Comparison of ENCODE assay signal across 7 mouse cellular contexts in the genomic region with DNA sequence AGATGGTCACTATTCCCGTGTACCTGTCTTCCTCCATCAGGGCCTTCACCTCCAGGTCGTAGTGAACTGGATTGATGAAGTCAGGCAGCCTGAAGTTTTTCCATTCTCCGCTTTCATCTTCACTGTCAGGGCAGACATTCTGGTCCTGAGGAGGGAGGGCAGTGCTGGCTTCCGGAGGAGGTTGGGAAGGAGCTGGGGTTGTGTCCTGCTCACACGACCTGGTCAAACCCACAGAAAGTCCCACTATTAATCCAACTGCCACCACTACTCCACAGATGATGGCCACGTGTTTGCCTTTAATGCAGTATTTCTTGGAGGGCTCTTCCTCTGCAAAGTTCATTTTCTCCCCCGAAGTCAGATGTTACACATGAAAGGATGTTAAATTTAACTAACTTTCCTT. TPM values are rescaled to one million over a fixed set of nuclear protein-coding genes. Genes with fewer than 3 reads are reported as not detected.
A peak's percentile ranks its signal among the peaks of the same experiment; 100 is the strongest.
DNase-seq lines count a peak whose midpoint lies in the region; ATAC-seq and TF ChIP-seq lines count a peak whose summit lies in the region.

No protein-coding gene starts in this region.

- 10% methylated on average over 7 of the region's 7 CpGs for WGBS in kidney, adult 2 months
- WGBS in liver, embryonic 13.5 days (ENCODE audit: insufficient replicate concordance): 46% methylated on average over 7 of the region's 7 CpGs

- H3K4me3 ChIP-seq in kidney, adult 2 months (ENCODE audit: insufficient read depth, low read depth, low read length): peak overlapping the region; percentile 67
- H3K4me3 ChIP-seq in cortical plate, adult 2 months (ENCODE audit: insufficient read depth, low read length): peak overlapping the region; percentile 15
- H3K4me3 ChIP-seq in embryonic fibroblast, embryonic 13.5 days (ENCODE audit: insufficient read depth, low read length): peak overlapping the region; percentile 6; the same call in 1 of the 2 replicates
- H3K4me3 ChIP-seq in liver, embryonic 13.5 days (replicated peaks): peak overlapping the region; percentile 40

- no peak overlapping the region for H3K9ac ChIP-seq in liver, embryonic 13.5 days

- no peaks in the 10 kb centered on the region for H3K27me3 ChIP-seq in kidney, adult 2 months (replicated peaks; ENCODE audit: control insufficient read depth, insufficient read depth, low read length)
- no peaks in the 10 kb centered on the region for H3K27me3 ChIP-seq in liver, embryonic 13.5 days

- H3K9me3 ChIP-seq in liver, embryonic 13.5 days (replicated peaks): no peaks in the 10 kb centered on the region

- TF ChIP-seq CTCF in kidney, adult 2 months (conservative IDR thresholded peaks at IDR 0.05; ENCODE audit: insufficient read depth, insufficient read length, low read depth, low read length): no peak
- TF ChIP-seq CTCF in cortical plate, adult 2 months (IDR thresholded peaks at IDR 0.05; ENCODE audit: extremely low read depth, insufficient read depth, low read length): no peak
- TF ChIP-seq CTCF in embryonic fibroblast, embryonic 13.5 days (IDR thresholded peaks at IDR 0.05; ENCODE audit: borderline replicate concordance, insufficient read depth, low read length): no peak

- peak overlapping the region; percentile 74; the same call in 1 of the 2 replicates for H3K27ac ChIP-seq in kidney, adult 2 months (ENCODE audit: insufficient read depth, low read depth, low read length)
- H3K27ac ChIP-seq in cortical plate, adult 2 months (ENCODE audit: insufficient read depth, low read length): no peak overlapping the region
- H3K27ac ChIP-seq in embryonic fibroblast, embryonic 13.5 days (ENCODE audit: insufficient read depth, low read length): no peak overlapping the region
- H3K27ac ChIP-seq in liver, embryonic 13.5 days: no peak overlapping the region

- ATAC-seq in liver, embryonic 13.5 days (ENCODE audit: low read depth): no peak

- H3K4me2 ChIP-seq in liver, embryonic 13.5 days: peak overlapping the region; percentile 45

- peaks cover 20% of the 10 kb centered on the region; the same call in 1 of the 2 replicates for H3K4me1 ChIP-seq in kidney, adult 2 months (ENCODE audit: control insufficient read depth, insufficient read depth, low read length)
- H3K4me1 ChIP-seq in cortical plate, adult 2 months (ENCODE audit: control insufficient read depth, insufficient read depth, low read length): no peaks in the 10 kb centered on the region
- no peaks in the 10 kb centered on the region; the same call in 1 of the 2 replicates for H3K4me1 ChIP-seq in embryonic fibroblast, embryonic 13.5 days (ENCODE audit: control insufficient read depth, insufficient read depth, low read length)
- H3K4me1 ChIP-seq in liver, embryonic 13.5 days (replicated peaks): no peaks in the 10 kb centered on the region

- no peaks in the 10 kb centered on the region for H3K36me3 ChIP-seq in kidney, adult 2 months (ENCODE audit: control insufficient read depth, insufficient read depth, low read length)
- H3K36me3 ChIP-seq in liver, embryonic 13.5 days: no peaks in the 10 kb centered on the region

- no peak for DNase-seq in kidney, adult 2 months
- DNase-seq in kidney, adult 9 months: no peak
- DNase-seq in liver, embryonic 13.5 days: no peak
- no peak for DNase-seq in gastrocnemius, postnatal 25 days
- DNase-seq in embryo, embryonic 10.5 days (ENCODE audit: low spot score): no peak

- TF ChIP-seq POLR2A in kidney, adult 2 months (IDR thresholded peaks at IDR 0.05; ENCODE audit: low read depth, low read length): no peak
- no peak for TF ChIP-seq POLR2A in cortical plate, adult 2 months (IDR thresholded peaks at IDR 0.05; ENCODE audit: extremely low read depth, insufficient read depth, low read length)
- no peak for TF ChIP-seq POLR2A in embryonic fibroblast, embryonic 13.5 days (IDR thresholded peaks at IDR 0.05; ENCODE audit: low read depth, low read length)

RNA-seq across cellular contexts. Expression of gene Enpep, which starts 0.4 kb away (rescaled TPM):
- 41.7 and 52.4 TPM in 2 replicates for polyA plus RNA-seq in kidney, adult 2 months (2012; rRNA removed)
- polyA plus RNA-seq in cortical plate, adult 2 months (2012; rRNA removed): 2.1 and 2.8 TPM in 2 replicates
- polyA plus RNA-seq in embryonic fibroblast, embryonic 13.5 days (2011; ENCODE audit: insufficient read length, low read depth, missing spikeins): 3.3 and 3.8 TPM in 2 replicates
- polyA plus RNA-seq in liver, embryonic 13.5 days (2015; fragmentation: Nextera tagmentation; extraction: Ambion mirVana): 2.4 and 3.6 TPM in 2 replicates
- 1 to 10 TPM; 1.6 to 2.9 TPM for total RNA-seq in gastrocnemius, postnatal 25 days (2021)

Comparison
In these comparisons a context has a peak if more than half of its experiments do, and no peak if none do; other contexts are left out.
1. H3K4me3 ChIP-seq: peak in every context shown above with its lines; median percentile 67 in kidney, adult 2 months; 40 in liver, embryonic 13.5 days; 15 in cortical plate, adult 2 months; 6 in embryonic fibroblast, embryonic 13.5 days.